Mouse (Mus musculus) erythroid progenitor cell, adult 5-6 weeks (primary cell): ENCODE measurements around the gene Kcnb1. TPM values are rescaled to one million over a fixed set of nuclear protein-coding genes. Genes with fewer than 3 reads are reported as not detected.

Experiments
- ATAC-seq: replicated peaks from 2 replicates; pipeline ENCODE4 v1.8.0; 2016; ENCODE audit warnings: moderate number of reproducible peaks, mild to moderate bottlenecking, moderate TSS enrichment, inconsistent platforms; ENCODE audit not compliant: poor library complexity, low FRiP score, severe bottlenecking
- total RNA-seq, 2 experiments: library from RNA; stranded (forward) in 1 of 2; stranded (reverse) in 1 of 2; fragments of 150-400 nt in 1 of 2; fragments of 186-747, 209-891 nt in 1 of 2; gene quantifications; 2 replicates each; pipeline versions ENCODE4 v1.2.3 to v1.2.4; 2015 to 2017; ENCODE audit warnings: low replicate concordance in 2 of 2

Gene Kcnb1
- total RNA-seq, 2 experiments from 2014 or later, result not detected

DNA sequence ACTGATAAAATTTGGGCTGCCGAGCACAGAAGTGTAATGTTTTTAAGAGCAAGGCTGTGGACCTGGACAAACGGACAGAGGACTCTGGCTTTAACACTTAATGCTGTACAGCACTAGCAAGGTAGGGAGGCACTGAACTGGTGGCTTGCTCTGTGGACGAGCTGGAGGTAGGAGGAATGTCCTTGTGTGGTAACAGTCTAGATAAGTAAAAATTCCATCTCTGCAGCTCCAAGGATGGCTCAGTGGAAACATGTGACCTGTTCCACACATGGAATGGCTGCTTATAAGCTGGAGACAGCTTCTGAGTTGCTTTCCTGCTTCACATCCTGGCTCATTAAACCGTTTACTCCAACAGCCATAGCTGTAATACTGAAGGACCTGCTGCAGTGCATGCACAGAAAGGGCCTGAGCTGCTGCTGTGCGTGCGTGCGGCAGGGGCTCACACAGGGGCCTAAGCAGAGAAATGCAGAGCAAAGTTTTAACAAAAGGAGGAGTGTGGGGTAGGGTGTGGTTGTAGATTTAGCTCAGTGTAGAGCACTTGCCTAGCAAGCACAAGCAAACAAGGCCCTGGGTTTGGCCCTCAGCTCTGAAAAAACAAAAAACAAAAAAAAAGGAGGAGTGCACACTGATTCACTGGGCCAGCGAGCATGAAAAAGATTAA lies 141.1 kb downstream of the Kcnb1 start:
- no peak for ATAC-seq

DNA sequence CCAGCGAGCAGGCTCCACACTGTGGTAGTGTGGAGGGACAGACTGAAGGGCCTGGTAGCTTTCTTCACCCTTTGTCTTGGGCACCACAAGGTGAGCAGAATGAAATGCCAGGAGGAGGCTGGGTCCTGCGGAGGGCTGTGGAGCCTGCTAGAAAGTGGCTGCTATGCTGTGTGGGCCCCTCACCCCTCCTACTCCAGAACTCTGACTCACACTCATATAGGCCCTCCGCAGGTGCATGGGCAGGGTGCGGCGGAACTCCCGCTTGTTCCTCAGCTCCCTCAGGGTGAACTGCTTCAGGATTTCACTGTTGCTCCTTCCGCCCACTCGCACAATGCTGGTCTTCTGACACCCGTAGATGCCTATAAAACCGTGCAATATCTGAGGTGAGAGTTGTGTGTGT lies 141.7 kb downstream of the Kcnb1 start:
- ATAC-seq, result no peak

Other genes starting within 250 kb of the Kcnb1 start
- 25.2 and 42.5 TPM in 2 replicates for gene Stau1, start 193.9 kb downstream of the Kcnb1 start, total RNA-seq (2015; ENCODE audit: low replicate concordance)
- gene Stau1, start 193.9 kb downstream of the Kcnb1 start, total RNA-seq (2017; ENCODE audit: low replicate concordance), result 47.6 and 55.7 TPM in 2 replicates
- gene Ddx27, start 175.0 kb downstream of the Kcnb1 start, total RNA-seq (2015; ENCODE audit: low replicate concordance), result 31.4 and 35.6 TPM in 2 replicates
- gene Ddx27, start 175.0 kb downstream of the Kcnb1 start, total RNA-seq (2017; ENCODE audit: low replicate concordance), result 44.6 and 49.5 TPM in 2 replicates
- 44.0 and 51.2 TPM in 2 replicates for gene Znfx1, start 127.1 kb downstream of the Kcnb1 start, total RNA-seq (2015; ENCODE audit: low replicate concordance)
- 51.1 and 70.8 TPM in 2 replicates for gene Znfx1, start 127.1 kb downstream of the Kcnb1 start, total RNA-seq (2017; ENCODE audit: low replicate concordance)
- gene Ptgis, start 50.4 kb upstream of the Kcnb1 start, total RNA-seq (2015; ENCODE audit: low replicate concordance), result not detected in 2 replicates
- gene Ptgis, start 50.4 kb upstream of the Kcnb1 start, total RNA-seq (2017; ENCODE audit: low replicate concordance), result not detected in 2 replicates
- 4.7 and 7.5 TPM in 2 replicates for gene B4galt5, start 159.0 kb upstream of the Kcnb1 start, total RNA-seq (2015; ENCODE audit: low replicate concordance)
- 13.3 and 29.0 TPM in 2 replicates for gene B4galt5, start 159.0 kb upstream of the Kcnb1 start, total RNA-seq (2017; ENCODE audit: low replicate concordance)
- gene Slc9a8, start 231.6 kb upstream of the Kcnb1 start, total RNA-seq (2015; ENCODE audit: low replicate concordance), result 49.0 and 56.6 TPM in 2 replicates
- 37.7 and 38.0 TPM in 2 replicates for gene Slc9a8, start 231.6 kb upstream of the Kcnb1 start, total RNA-seq (2017; ENCODE audit: low replicate concordance)